Mouse (Mus musculus) inflammation-experienced regulatory T-cells (primary cell): ENCODE measurements around the gene AU021092. TPM values are rescaled to one million over a fixed set of nuclear protein-coding genes. Genes with fewer than 3 reads are reported as not detected.

Experiments used
- polyA plus RNA-seq, 2 experiments: library from polyadenylated mRNA; unstranded; fragments of 100-300 nt; shearing (Covaris generic); gene quantifications; one replicate each; pipeline ENCODE4 v1.2.1; 2017

AU021092 gene
- polyA plus RNA-seq, result 1 to 10 TPM in 1 of 2 experiments, not detected in 1; 1.1 TPM

DNA sequence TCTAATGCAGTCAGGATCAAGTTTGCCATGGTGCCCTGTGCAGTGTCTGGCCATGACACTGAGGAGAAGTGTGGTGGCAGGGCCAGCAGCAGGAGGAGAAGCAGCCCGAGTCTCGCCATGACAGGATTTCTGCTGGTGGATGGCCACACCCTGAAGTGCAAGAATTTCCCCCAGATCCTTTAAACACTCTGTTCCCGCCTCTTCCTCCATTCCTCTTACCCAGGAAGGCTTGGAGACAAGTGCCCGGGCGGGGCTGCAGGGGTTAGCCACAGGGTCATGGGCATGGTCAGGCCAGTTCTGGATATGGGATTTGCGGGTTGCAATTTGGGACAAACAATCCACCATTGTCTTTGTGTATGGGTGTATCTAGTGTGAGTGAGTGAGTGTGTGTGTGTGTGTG lies at the start of gene AU021092:
TSS of gene AU021092 (minus strand) at position 160 of the 400 bp plus-strand sequence.

GRCm38 (mm10) chr16:5255779-5256496 lies 33.8 kb upstream of the AU021092 start, which contains the start of gene Eef2kmt:
Eef2kmt (minus strand) TSS chr16:5255983.

GRCm38 (mm10) chr16:5233418-5234313 lies 11.6 kb upstream of the AU021092 start, which contains the start of gene Alg1:
Alg1 (plus strand) TSS chr16:5233621.

GRCm38 (mm10) chr16:5203668-5204433 lies 18.2 kb downstream of the AU021092 start, which contains the start of gene Nagpa:
Nagpa (minus strand) TSS chr16:5204012.

Other genes starting within 250 kb of the AU021092 start
- gene Sept12, start 224.4 kb downstream of the AU021092 start, polyA plus RNA-seq, result 1 to 10 TPM in 1 of 2 experiments, under 1 TPM in 1; 0.33 to 1.0 TPM
- gene Smim22, start 215.0 kb downstream of the AU021092 start, polyA plus RNA-seq, result under 1 TPM in 1 of 2 experiments, not detected in 1; 0.46 TPM
- gene Rogdi, start 208.7 kb downstream of the AU021092 start, polyA plus RNA-seq, result 10 to 100 TPM; 15.3 to 18.7 TPM
- 100 to 1,000 TPM; 133 to 156 TPM for gene Glyr1, start 172.4 kb downstream of the AU021092 start, polyA plus RNA-seq
- 10 to 100 TPM; 38.9 to 47.3 TPM for gene Ubn1, start 172.2 kb downstream of the AU021092 start, polyA plus RNA-seq
- 1 to 10 TPM in 1 of 2 experiments, under 1 TPM in 1; 0.51 to 1.2 TPM for gene Ppl, start 89.9 kb downstream of the AU021092 start, polyA plus RNA-seq
- under 1 TPM in 1 of 2 experiments, not detected in 1; 0.32 TPM for gene Sec14l5, start 75.2 kb downstream of the AU021092 start, polyA plus RNA-seq
- gene Nagpa, start 18.3 kb downstream of the AU021092 start, polyA plus RNA-seq, result 10 to 100 TPM; 54.0 to 61.0 TPM
- 10 to 100 TPM; 46.7 to 69.5 TPM for gene Alg1, start 11.3 kb upstream of the AU021092 start, polyA plus RNA-seq
- 10 to 100 TPM; 42.7 to 58.9 TPM for gene Eef2kmt, start 33.7 kb upstream of the AU021092 start, polyA plus RNA-seq